Mouse (Mus musculus) layer of hippocampus, adult 8-10 months (tissue): ENCODE measurements at regions not wholly inside any gene's neighbourhood (a gene's known extent, or its start where the extent isn't known, plus 50 kb on each side); places are given as distances from the start of the nearest gene placed in this dataset.

ENCODE experiments used
- DNase-seq, 2 experiments: peaks; one replicate each; pipeline ENCODE4 v3.0.0; 2022; ENCODE audit warnings: low spot score in 2 of 2

- DNase-seq, result no peak
Observed at GRCm38 (mm10) chr14:105841888-105842287, 54.7 kb downstream of the Spry2 start.

GRCm38 (mm10) chr14:105837533-105837932 lies 59.1 kb downstream of the Spry2 start:
- DNase-seq, result no peak

GRCm38 (mm10) chr14:105830701-105831100 lies 65.9 kb downstream of the Spry2 start:
- DNase-seq, result no peak

GRCm38 (mm10) chr14:105830301-105830700 lies 66.3 kb downstream of the Spry2 start:
- DNase-seq, result no peak

- DNase-seq, result no peak
Observed at GRCm38 (mm10) chr14:105823129-105823528, 73.5 kb downstream of the Spry2 start.

- no peak for DNase-seq
Observed at GRCm38 (mm10) chr14:105822653-105823052, 74.0 kb downstream of the Spry2 start.

- no peak for DNase-seq
Observed at GRCm38 (mm10) chr14:105819534-105819933, 77.1 kb downstream of the Spry2 start.

GRCm38 (mm10) chr14:105818841-105819240 lies 77.8 kb downstream of the Spry2 start:
- no peak for DNase-seq

GRCm38 (mm10) chr14:105817481-105817880 lies 79.1 kb downstream of the Spry2 start:
- no peak for DNase-seq

GRCm38 (mm10) chr14:105815827-105816226 lies 80.8 kb downstream of the Spry2 start:
- DNase-seq, result no peak

GRCm38 (mm10) chr14:105815281-105815680 lies 81.3 kb downstream of the Spry2 start:
- DNase-seq, result no peak

- DNase-seq, result no peak
Observed at GRCm38 (mm10) chr14:105813661-105814060, 83.0 kb downstream of the Spry2 start.

- DNase-seq, result no peak
Observed at GRCm38 (mm10) chr14:105813097-105813496, 83.5 kb downstream of the Spry2 start.

GRCm38 (mm10) chr14:105805762-105806161 lies 90.9 kb downstream of the Spry2 start:
- no peak for DNase-seq

- DNase-seq, result no peak
Observed at GRCm38 (mm10) chr14:105805362-105805761, 91.3 kb downstream of the Spry2 start.

- DNase-seq, result no peak
Observed at GRCm38 (mm10) chr14:105804761-105805160, 91.9 kb downstream of the Spry2 start.

GRCm38 (mm10) chr14:105803281-105803680 lies 93.3 kb downstream of the Spry2 start:
- DNase-seq, result no peak

GRCm38 (mm10) chr14:105802529-105803280 lies 93.9 kb downstream of the Spry2 start:
- DNase-seq, result no peak

GRCm38 (mm10) chr14:105800142-105800925 lies 96.3 kb downstream of the Spry2 start:
- no peak for DNase-seq

- DNase-seq, result no peak
Observed at GRCm38 (mm10) chr14:105799401-105799861, 97.2 kb downstream of the Spry2 start.

- DNase-seq, result no peak
Observed at GRCm38 (mm10) chr14:105793010-105793702, 103.5 kb downstream of the Spry2 start.

- DNase-seq, result no peak
Observed at GRCm38 (mm10) chr14:105790441-105790840, 106.2 kb downstream of the Spry2 start.
